Mouse (Mus musculus) liver, embryonic 16.5 days (tissue): ENCODE results near the gene Cse1l. TPM values are rescaled to one million over a fixed set of nuclear protein-coding genes. Genes with fewer than 3 reads are reported as not detected.

Source experiments
- ATAC-seq: fragments of 200-750 bp; cut with Nextera tagmentation; 2 replicates; pipeline ENCODE4 v1.8.0; 2017; ENCODE audit warnings: low read depth, mild to moderate bottlenecking, moderate number of reproducible peaks, moderate library complexity
- H3K27ac ChIP-seq: fragments of 300-500 bp; sonication (generic); 2 replicates; pipeline ENCODE4 v1.5.1; 2014; ENCODE audit warnings: mild to moderate bottlenecking, low read length
- H3K27me3 ChIP-seq: fragments of 300-500 bp; sonication (generic); 2 replicates; pipeline ENCODE4 v1.6.1; 2014; ENCODE audit warnings: low read depth, low read length, mixed read lengths; ENCODE audit not compliant: control insufficient read depth, insufficient read depth
- H3K36me3 ChIP-seq: fragments of 300-500 bp; sonication (generic); 2 replicates; pipeline ENCODE4 v1.6.1; 2014; ENCODE audit warnings: mild to moderate bottlenecking; ENCODE audit not compliant: control insufficient read depth, insufficient read depth
- H3K4me1 ChIP-seq: fragments of 300-500 bp; sonication (generic); 2 replicates; pipeline ENCODE4 v1.6.1; 2014; ENCODE audit warnings: low read depth, low read length, mixed read lengths; ENCODE audit not compliant: control insufficient read depth
- H3K4me2 ChIP-seq: fragments of 300-500 bp; sonication (generic); 2 replicates; pipeline ENCODE4 v1.6.1; 2014; ENCODE audit warnings: low read depth, low read length, mixed read lengths
- H3K4me3 ChIP-seq: fragments of 300-500 bp; sonication (generic); 2 replicates; pipeline ENCODE4 v1.5.1; 2014; ENCODE audit warnings: low read depth, mild to moderate bottlenecking, low read length
- H3K9ac ChIP-seq: fragments of 300-500 bp; sonication (generic); 2 replicates; pipeline ENCODE4 v1.6.1; 2014; ENCODE audit warnings: low read depth, low read length
- H3K9me3 ChIP-seq: fragments of 300-500 bp; sonication (generic); replicated peaks from 2 replicates; pipeline ENCODE4 v1.6.1; 2016; ENCODE audit warnings: low read length; ENCODE audit not compliant: control insufficient read depth
- WGBS: fragments of 180-500 bp; shearing (Covaris S2); extraction: QIAGEN DNeasy Blood & Tissue Kit; methylation state at CpG from one replicate; pipeline ENCODE4 v1.1.7; 2014; ENCODE audit not compliant: insufficient replicate concordance; 5-methylcytosine and 5-hydroxymethylcytosine counted together
- polyA plus RNA-seq: library from polyadenylated mRNA; unstranded; fragments of >200 nt; fragmentation: Nextera tagmentation; extraction: Ambion mirVana; gene quantifications from 2 replicates; pipeline ENCODE4 v1.2.1, GENCODE M21; 2015

Cse1l gene
- polyA plus RNA-seq, 1 experiment from 2014 or later, result 41.2 TPM

DNA sequence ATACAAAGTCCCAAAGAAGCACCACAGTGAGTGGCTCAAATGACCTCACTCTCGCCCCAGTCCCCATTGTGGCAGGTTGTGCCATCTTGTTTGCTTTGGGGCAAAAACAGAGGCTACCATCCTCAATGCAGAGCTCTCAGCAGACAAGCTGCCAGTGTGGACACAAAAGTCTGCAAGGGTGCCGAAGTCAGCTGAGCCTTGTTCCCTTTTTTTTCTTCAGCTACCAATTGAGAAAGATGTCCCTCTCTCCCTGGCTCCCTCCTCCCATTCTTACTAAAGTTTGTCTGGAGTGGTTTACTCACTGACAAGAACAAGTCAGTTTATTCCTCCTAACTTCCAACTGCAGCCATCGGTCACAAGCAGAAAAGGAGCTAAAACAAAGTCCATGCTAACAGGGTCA is 70.5 kb downstream of the Cse1l start:
- H3K27me3 ChIP-seq, result no peaks in the 10 kb centered on the region
- H3K36me3 ChIP-seq, result no peaks in the 10 kb centered on the region
- peaks cover 23% of the 10 kb centered on the region for H3K4me1 ChIP-seq
- H3K4me2 ChIP-seq, result no peak overlapping the region
- WGBS, result 39% methylated on average over 3 of the region's 3 CpGs
- H3K9ac ChIP-seq, result no peak overlapping the region
- H3K27ac ChIP-seq, result peak overlapping the region; percentile 29
- ATAC-seq, result 0 out of 2 replicates have a peak, but pooled peaks have one; percentile 24
- no peak overlapping the region for H3K4me3 ChIP-seq
- no peaks in the 10 kb centered on the region for H3K9me3 ChIP-seq

GRCm38 (mm10) chr2:166977490-166977889 is 71.7 kb downstream of the Cse1l start:
- H3K9ac ChIP-seq, result no peak overlapping the region
- ATAC-seq, result no peak
- peak overlapping the region; percentile 35 for H3K27ac ChIP-seq
- H3K4me1 ChIP-seq, result peaks cover 23% of the 10 kb centered on the region
- no peaks in the 10 kb centered on the region for H3K36me3 ChIP-seq
- no peaks in the 10 kb centered on the region for H3K27me3 ChIP-seq
- no peak overlapping the region for H3K4me2 ChIP-seq
- no peaks in the 10 kb centered on the region for H3K9me3 ChIP-seq
- H3K4me3 ChIP-seq, result no peak overlapping the region
- 26% methylated on average over 3 of the region's 3 CpGs for WGBS

DNA sequence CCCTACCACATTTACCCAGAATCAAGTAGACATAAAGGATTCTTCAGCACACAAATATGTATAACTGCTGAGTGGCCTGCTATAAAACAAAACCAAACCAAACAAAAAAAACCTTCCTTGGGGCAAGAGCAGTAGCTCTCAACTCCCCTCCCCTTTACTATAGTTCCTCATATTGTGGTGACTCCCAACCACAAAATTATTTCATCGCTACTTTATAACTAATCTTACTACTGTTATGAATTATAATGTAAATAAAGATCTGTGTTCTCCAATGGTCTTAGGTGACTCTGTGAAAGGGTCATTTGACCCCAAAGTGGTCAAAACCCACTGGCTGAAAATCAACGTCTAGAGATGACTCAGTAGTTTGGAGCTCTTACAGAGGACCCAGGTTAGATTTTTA is 74.3 kb downstream of the Cse1l start:
- WGBS, result 31% methylated on average over 2 of the region's 2 CpGs
- no peak for ATAC-seq
- H3K9me3 ChIP-seq, result no peaks in the 10 kb centered on the region
- H3K27ac ChIP-seq, result no peak overlapping the region
- no peaks in the 10 kb centered on the region for H3K27me3 ChIP-seq
- no peaks in the 10 kb centered on the region for H3K36me3 ChIP-seq
- no peak overlapping the region for H3K4me3 ChIP-seq
- no peak overlapping the region for H3K4me2 ChIP-seq
- H3K4me1 ChIP-seq, result peaks cover 25% of the 10 kb centered on the region
- H3K9ac ChIP-seq, result no peak overlapping the region

- peaks cover 2% of the 10 kb centered on the region; the same call in 1 of the 2 replicates for H3K4me1 ChIP-seq
- 0 out of 2 replicates have a peak, but pooled peaks have one; percentile 24 for ATAC-seq
- no peak overlapping the region for H3K4me3 ChIP-seq
- H3K36me3 ChIP-seq, result no peaks in the 10 kb centered on the region
- H3K27ac ChIP-seq, result no peak overlapping the region
- no peak overlapping the region for H3K4me2 ChIP-seq
- no peaks in the 10 kb centered on the region for H3K9me3 ChIP-seq
- H3K9ac ChIP-seq, result no peak overlapping the region
- WGBS, result 69% methylated on average over 4 of the region's 4 CpGs
- H3K27me3 ChIP-seq, result no peaks in the 10 kb centered on the region
These were observed 77.6 kb downstream of the Cse1l start for GRCm38 (mm10) chr2:166983351-166983894.

DNA sequence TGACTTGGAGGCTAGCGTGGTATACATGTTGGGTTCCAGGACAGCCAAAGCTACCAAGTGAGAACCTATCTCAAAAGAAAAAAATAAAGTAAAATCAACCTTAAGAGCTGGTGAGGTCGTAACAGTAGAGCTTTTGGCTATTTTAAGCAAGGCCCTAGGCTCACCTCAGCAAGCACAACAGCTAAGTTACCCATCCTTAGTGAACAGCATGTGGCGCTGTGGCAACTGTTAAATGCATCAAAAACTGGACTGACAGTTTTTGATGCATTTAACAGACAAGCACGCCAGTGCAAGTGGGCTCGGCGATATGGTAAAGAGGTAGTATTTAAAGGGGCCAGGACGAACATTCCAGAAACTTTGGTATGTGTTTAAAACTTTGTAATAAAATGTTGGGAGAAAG is 85.0 kb downstream of the Cse1l start:
- H3K36me3 ChIP-seq, result no peaks in the 10 kb centered on the region
- no peak overlapping the region; the same call in 1 of the 2 replicates for H3K27ac ChIP-seq
- no peak overlapping the region for H3K4me3 ChIP-seq
- no peak for ATAC-seq
- no peak overlapping the region for H3K4me2 ChIP-seq
- no peaks in the 10 kb centered on the region for H3K9me3 ChIP-seq
- 49% methylated on average over 7 of the region's 7 CpGs for WGBS
- H3K4me1 ChIP-seq, result peaks cover 34% of the 10 kb centered on the region
- no peaks in the 10 kb centered on the region for H3K27me3 ChIP-seq
- no peak overlapping the region for H3K9ac ChIP-seq

DNA sequence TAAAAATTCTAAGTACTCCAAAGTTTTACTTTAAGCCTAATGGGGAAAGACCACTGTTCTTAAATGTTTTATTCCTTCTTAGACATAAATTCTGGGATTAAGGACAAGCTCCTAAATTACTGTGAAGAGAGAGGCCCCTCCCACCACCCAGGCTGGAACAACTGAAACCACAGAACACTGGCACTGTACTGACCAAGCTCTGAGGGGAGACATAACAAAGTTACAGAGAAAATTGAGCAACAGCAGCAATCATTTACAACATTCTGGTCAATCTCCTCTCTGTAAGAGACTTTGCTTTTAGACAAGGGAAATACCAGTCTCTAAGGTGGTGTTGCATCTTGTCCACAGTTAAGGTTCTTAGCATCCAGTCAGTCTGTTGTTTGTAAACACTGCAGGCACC is 86.1 kb downstream of the Cse1l start:
- H3K4me1 ChIP-seq, result peaks cover 40% of the 10 kb centered on the region
- no peaks in the 10 kb centered on the region for H3K36me3 ChIP-seq
- 0 out of 2 replicates have a peak overlapping the region, but pooled peaks have one; percentile 7 for H3K4me2 ChIP-seq
- H3K9me3 ChIP-seq, result no peaks in the 10 kb centered on the region
- no peak overlapping the region for H3K4me3 ChIP-seq
- no peak overlapping the region for H3K9ac ChIP-seq
- no peak for ATAC-seq
- no peaks in the 10 kb centered on the region for H3K27me3 ChIP-seq
- H3K27ac ChIP-seq, result peak overlapping the region; percentile 16

GRCm38 (mm10) chr2:166995021-166995795 is 89.4 kb downstream of the Cse1l start:
- H3K36me3 ChIP-seq, result no peaks in the 10 kb centered on the region
- ATAC-seq, result peak; percentile 28
- no peaks in the 10 kb centered on the region for H3K9me3 ChIP-seq
- peak overlapping the region; percentile 98 for H3K4me3 ChIP-seq
- peaks cover 38% of the 10 kb centered on the region for H3K4me1 ChIP-seq
- H3K27me3 ChIP-seq, result no peaks in the 10 kb centered on the region
- peak overlapping the region; percentile 93 for H3K4me2 ChIP-seq
- H3K27ac ChIP-seq, result peak overlapping the region; percentile 95
- H3K9ac ChIP-seq, result peak overlapping the region; percentile 95
- WGBS, result under 1% methylated on average over 28 of the region's 28 CpGs

Other genes starting within 250 kb of the Cse1l start
- gene Prex1, start 192.2 kb upstream of the Cse1l start, polyA plus RNA-seq, result 13.0 and 16.1 TPM in 2 replicates
- 1.8 and 2.5 TPM in 2 replicates for gene Trp53rkb, start 113.5 kb upstream of the Cse1l start, polyA plus RNA-seq
- 4.1 and 4.2 TPM in 2 replicates for gene Arfgef2, start 100.5 kb upstream of the Cse1l start, polyA plus RNA-seq
- 27.7 and 29.6 TPM in 2 replicates for gene Stau1, start 90.3 kb downstream of the Cse1l start, polyA plus RNA-seq
- 32.9 and 36.0 TPM in 2 replicates for gene Ddx27, start 109.2 kb downstream of the Cse1l start, polyA plus RNA-seq
- gene Znfx1, start 157.0 kb downstream of the Cse1l start, polyA plus RNA-seq, result 10.2 and 11.8 TPM in 2 replicates